Mouse (Mus musculus): ENCODE data around the gene 1700003F12Rik.

Gene 1700003F12Rik

GRCm38 (mm10) chr2:154576876-154577743 is 30.2 kb downstream of the 1700003F12Rik start:
- DNase-seq (ENCODE audit: low spot score): no peak

- no peak for DNase-seq (ENCODE audit: low spot score)
Measured at GRCm38 (mm10) chr2:154577744-154578067, 30.8 kb downstream of the 1700003F12Rik start.

GRCm38 (mm10) chr2:154580586-154580985 is 33.7 kb downstream of the 1700003F12Rik start:
- no peak for DNase-seq (ENCODE audit: low spot score)

- DNase-seq (ENCODE audit: low spot score): no peak
Measured at GRCm38 (mm10) chr2:154581421-154581820, 34.5 kb downstream of the 1700003F12Rik start.

GRCm38 (mm10) chr2:154583906-154584872 is 37.3 kb downstream of the 1700003F12Rik start:
- no peak for DNase-seq (ENCODE audit: low spot score)

- no peak for DNase-seq (ENCODE audit: low spot score)
Measured at GRCm38 (mm10) chr2:154584931-154585601, 38.2 kb downstream of the 1700003F12Rik start.

GRCm38 (mm10) chr2:154586405-154586804 is 39.5 kb downstream of the 1700003F12Rik start:
- no peak for DNase-seq (ENCODE audit: low spot score)

- DNase-seq (ENCODE audit: low spot score): no peak
Measured at GRCm38 (mm10) chr2:154589051-154589450, 42.2 kb downstream of the 1700003F12Rik start.

GRCm38 (mm10) chr2:154591239-154591638 is 44.4 kb downstream of the 1700003F12Rik start:
- no peak for DNase-seq (ENCODE audit: low spot score)

GRCm38 (mm10) chr2:154593025-154593424 is 46.1 kb downstream of the 1700003F12Rik start:
- DNase-seq (ENCODE audit: low spot score): no peak

GRCm38 (mm10) chr2:154595775-154596174 is 48.9 kb downstream of the 1700003F12Rik start:
- no peak for DNase-seq (ENCODE audit: low spot score)

GRCm38 (mm10) chr2:154597399-154597798 is 50.5 kb downstream of the 1700003F12Rik start:
- DNase-seq (ENCODE audit: low spot score): no peak

All from ovary, adult 18-20 months (tissue).